Mouse (Mus musculus) lung, postnatal 25 days (tissue): Measurements from ENCODE around the gene AI467606.
A peak's percentile ranks its signal among the peaks of the same experiment; 100 is the strongest.
"Not testable (repeated sequence)": the region's sequence is repeated elsewhere in the genome, so short reads cannot be mapped to it uniquely, and the experiment has no call there.

Experiments used
- DNase-seq: peaks from one replicate; pipeline ENCODE4 v3.0.0; 2022; ENCODE audit warnings: low spot score

Gene AI467606

DNA sequence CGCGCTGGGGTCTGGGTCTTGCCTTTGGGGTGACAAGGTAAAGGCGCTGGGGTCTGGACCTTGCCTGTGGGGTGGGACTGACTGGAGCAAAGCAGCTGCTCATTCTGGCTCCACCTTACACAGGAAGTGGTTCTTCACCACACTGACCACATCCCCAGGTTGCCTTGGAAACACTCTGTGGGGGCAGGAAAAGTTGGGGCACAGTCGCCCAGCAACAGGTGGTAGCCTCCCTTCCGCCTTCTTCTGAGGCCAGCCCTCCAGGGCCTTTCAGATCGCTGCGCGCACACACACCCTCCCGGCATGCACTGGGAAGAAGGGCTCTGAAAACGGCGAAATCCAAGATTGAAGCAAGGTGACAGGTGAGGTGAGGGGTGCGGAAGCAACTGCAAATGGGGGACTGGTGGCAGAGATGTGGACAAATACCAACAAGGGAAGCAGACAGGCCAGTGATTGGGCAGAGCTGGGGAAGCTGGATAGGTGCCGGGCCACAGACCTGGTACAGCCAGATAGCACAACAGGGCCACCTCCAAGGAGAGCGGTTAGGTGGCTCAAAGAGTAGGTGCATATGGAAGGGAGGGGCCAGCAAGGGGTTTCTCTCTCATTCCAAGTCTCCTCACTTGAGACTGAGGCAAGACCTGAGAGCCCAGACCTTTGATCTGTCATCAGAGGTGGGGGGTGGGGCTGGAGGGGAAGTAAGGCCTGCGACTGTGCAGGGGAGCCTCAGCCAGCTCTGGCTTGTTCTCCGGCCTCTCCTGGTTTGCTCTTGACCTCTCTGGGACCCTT lies at the start of gene AI467606:
AI467606 (plus strand) TSS at position 246 of the 783 bp plus-strand sequence.
- DNase-seq: peak; percentile 92

DNA sequence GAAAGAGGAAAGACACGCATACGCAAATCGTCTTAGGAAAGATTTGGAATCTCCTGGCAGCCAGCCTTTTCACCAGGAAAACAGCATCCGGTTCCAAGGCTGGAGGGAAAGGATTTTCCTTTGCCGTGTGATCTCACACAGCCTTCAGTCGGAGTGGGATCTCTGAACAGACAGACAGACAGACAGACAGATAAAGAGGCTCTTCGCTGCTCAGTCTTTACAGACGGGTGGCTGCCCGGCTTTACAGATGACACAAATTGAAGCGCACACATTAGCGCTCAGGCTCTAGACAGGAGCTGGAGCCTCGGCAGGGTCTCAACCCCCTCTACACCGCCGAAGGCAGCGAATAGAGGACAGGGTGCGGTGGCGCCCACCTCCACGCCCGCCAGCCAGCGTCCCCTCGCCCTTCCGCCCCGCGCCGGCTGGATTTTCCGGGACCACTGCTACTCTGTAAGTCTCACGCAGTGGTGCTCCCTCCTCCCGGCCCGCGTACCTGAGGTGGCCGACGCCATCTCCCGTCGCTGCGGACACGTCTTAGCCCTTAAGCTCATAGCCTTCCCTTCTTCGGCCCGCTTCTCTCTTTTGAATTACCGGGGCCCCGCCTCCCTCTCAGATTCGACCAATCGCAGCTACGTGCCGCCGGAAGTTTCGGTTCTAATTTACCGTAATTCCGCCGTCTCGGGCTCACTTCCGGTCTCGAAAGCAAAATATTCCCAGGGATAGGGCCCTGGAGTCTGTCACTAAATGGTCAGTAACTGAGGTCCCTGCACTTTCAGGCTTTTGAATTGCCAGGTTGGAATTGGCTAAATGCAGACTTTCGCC lies 49.1 kb upstream of the AI467606 start, which contains the start of gene Kif22:
Kif22 (minus strand) TSS at position 621 of the 822 bp plus-strand sequence.
- DNase-seq: peak; percentile 92

DNA sequence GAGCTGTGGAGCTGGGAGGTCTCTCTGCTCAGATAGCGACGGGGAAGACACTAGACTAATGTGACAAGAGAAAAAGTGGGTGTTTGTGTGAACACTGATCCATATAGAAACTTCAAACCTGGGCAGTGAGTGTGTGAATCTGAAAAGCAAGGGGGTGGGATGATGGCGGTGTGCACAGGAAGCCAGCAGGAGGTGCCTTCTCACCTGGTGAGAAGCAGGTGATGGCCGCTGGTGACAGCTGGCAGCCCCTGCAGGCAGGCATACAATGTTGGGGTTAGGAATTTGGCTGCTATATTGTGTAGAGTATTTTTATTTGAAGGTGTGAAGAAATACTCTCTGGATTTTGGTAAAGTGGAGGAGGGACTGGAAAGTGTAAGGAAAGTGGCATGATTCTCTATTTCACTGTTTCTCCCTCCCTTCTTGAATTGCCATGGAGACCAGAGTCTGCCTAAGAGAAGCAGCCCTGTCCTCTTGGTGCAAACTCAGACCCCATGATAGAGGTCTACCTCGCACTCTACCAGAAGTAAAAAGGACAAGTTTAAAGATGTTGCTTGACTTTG lies 36.1 kb upstream of the AI467606 start:
- DNase-seq: no peak

DNA sequence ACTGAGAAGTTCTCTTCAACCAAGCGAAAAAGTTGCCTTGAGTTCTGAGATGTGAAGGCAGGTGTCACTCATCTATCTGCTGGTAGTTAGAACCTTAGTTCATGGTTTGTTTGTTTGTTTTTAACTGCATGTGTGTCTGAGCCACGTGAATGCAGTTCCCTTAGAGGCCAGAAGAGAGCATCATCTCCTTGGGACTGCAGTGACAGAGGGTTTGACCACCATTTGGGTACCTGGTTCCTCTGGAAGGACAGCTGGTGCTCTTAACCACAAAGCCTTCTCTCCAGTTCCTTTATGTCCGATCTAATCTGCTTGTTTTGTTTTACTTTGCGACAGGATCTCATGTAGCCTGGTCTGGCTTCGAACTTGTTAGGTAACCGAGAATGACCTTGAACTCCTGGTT lies 25.6 kb upstream of the AI467606 start:
- no peak for DNase-seq

DNA sequence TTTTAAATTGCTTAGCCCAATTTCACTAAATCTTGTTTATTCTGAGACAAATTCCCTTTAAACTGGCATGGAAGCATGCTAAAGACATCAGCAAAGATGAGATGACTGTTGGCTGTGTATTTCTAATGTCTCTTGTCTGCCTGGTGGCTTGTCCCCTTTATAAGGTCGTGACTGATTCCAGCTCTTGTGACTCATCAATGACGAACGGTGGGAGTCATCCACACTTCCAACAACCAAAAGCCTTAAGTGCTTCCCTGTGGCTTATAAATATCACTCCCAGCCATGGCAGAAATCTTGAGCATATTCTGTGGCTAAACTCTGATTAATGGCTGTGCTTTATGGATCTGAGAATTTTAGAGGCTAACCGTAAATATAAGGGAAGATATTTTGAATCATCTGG lies 24.8 kb upstream of the AI467606 start:
- DNase-seq: no peak

DNA sequence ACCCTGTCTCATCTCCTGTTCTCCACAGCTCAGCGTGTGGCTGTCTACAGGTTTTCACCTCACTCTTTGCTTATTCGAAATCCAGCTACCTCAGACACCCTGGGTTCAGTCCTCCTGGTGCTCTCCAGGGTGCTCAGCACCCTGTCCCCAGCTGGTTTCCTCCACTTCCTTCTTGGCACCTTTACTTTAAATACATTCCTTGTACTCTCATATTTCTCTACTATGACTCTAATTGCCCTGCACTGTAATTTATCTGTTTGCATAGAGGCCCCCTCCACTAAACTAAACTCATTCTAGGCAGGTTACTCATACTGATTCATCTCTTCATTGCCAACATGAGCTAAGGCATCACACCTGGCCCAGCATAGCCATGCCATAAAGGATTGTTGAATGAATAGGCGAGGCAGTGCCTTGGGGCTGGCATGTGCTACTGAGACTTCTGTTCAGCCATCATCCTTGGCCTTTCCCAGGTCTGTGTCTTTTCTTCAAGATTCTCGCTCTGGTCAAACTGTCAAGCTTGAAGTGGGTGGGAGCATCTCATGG lies 20.2 kb upstream of the AI467606 start:
- no peak for DNase-seq

DNA sequence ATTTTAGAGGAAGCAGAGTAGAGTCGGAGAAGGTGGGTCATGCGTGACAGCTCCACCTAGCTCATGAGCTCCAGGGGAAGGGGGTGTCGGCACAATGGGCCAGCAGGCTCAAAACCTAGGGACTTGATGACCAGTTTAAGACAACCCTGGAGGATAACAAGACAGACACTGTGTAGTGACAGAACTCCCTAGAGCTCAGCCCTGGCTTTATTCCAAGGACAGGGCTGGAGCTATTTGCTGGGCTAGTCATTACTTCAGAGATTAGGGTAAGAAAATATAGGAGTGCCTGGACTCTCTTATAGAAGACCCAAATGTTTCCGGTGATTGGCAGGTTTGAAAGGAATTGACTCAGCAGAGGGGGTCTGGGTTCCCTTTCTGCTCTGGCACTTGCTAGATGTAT lies 17.9 kb upstream of the AI467606 start:
- DNase-seq: no peak

DNA sequence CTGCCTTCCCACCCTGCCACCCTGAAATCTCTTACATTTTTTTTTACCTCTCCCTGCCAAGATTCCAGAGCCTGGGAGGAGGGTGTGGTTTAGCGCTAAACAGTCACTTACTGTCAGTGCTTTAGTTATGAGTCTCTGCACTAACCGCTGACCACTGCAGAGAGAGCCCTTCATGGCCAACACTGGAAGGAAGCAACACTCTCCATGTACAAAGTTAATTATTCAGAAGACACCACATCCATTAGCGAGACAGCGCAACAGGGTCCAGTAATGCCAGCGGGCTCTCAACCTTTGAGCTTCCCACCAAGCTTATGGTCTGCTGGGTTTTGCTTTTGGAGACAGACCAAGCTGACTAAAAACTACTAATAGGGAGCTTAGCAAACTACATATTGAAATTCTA lies 15.0 kb upstream of the AI467606 start:
- no peak for DNase-seq

DNA sequence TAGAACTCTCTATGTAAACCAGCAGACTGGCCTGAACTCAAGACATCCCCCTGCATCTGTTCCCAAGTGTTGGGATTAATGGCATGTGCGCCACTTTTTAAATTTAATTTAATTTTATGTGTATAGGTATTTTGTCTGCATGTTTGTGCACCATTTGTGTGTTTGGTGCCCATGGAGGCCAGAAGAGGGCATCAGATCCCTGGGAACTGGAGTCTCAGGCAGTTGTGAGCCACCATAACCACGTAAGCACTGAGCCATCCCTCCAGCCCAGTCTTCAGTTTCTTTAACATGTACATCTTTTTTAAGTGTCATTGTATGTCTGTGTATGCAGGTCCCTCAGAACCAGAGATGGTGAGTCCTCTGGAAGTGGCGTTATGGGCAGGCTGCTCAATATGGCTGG lies 13.5 kb upstream of the AI467606 start:
- peak; percentile 10 for DNase-seq

DNA sequence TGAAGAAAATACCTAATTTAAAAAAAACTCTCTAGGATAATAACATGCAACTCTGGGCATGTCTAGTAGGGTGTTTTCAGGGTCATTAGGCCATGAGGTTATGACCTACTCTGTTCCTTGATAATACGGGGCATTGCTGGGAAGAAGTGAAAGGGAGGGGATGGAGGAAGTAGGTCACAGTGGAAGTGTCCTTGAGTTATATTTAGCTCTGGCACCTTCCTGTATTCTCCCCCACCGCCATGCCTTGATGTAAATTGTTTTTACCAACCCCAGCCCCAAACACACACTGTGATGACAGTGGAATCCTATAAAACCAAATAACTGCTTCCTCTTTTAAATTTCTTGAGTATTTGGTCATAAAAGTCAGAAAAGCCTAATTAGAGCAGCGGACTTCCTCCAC lies 11.1 kb upstream of the AI467606 start:
- peak; percentile 14 for DNase-seq

DNA sequence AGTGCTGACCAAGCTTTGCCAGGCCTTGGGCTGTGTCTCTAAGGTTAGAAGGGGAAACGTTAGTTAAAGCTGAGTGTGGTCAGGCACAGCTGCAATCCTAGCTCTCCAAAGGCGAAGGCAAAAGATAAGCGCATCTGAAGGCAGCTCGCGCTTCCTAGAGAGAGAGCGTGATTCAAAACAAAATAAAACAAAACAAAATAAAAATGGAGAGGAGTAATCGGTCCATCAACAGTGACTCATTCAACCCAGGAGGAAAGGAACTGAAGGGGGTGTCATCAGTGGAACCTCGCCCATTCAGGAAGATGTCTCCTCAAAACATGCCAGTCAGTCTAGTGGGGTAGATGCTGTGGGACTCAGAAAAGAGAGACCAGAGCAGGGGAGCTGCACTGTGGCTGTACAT lies 8.9 kb upstream of the AI467606 start:
- no peak for DNase-seq

DNA sequence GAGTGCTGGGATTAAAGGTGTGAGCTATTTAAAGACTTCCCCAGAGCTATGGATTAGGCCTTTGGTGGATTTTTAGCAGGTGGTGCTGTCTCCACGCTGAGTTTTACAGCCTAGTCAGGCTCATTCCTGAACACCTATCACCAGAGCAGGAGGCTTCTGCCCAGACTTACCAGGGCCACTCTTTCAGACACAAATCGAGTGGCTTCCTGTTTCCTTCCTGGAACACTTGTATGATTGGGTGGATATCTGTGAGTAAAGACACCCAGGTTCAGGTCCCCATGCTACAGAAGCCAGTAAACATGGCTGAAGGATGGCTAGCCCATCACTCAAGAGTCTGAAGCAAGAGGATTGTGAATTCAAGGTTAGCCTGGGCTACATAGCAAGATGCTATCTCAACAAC lies 8.2 kb upstream of the AI467606 start:
- no peak for DNase-seq

DNA sequence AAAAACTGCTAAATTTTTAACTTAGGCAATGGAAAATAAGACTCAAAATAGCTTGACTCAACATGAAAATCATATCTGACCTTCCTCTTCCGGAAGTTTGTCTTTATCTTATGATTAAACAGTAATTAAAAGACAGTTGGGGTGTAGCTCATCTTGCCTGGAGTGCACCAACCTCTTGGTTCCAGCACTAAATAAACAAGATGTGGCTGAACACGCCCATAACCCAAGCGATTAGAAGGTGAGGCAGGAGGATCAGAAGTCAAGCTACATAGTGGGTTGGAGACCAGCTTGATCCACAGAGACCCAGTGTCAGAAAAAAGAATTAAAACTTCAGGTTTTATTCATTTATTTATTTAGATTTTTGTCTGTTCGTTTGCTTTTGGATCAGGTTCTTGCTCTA lies 7.5 kb upstream of the AI467606 start:
- DNase-seq: no peak

DNA sequence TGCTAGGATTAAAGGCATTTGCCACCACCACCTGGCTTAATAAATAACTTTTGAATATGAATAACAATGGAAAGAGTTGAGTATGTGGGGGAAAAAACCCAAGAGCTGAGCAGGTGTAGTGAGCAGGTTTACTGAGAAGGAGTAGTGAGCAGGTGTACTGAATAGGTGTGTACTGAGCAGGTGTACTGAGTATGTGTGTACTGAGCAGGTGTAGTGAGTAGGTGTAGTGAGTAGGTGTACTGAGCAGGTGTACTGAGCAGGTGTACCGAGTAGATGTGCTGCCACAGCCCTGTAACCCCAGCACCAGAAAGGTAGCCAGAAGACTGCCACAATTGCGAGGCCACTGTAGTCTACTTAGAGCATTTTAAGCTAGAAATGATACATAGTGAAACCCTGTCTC lies 6.4 kb upstream of the AI467606 start:
- DNase-seq: no peak

DNA sequence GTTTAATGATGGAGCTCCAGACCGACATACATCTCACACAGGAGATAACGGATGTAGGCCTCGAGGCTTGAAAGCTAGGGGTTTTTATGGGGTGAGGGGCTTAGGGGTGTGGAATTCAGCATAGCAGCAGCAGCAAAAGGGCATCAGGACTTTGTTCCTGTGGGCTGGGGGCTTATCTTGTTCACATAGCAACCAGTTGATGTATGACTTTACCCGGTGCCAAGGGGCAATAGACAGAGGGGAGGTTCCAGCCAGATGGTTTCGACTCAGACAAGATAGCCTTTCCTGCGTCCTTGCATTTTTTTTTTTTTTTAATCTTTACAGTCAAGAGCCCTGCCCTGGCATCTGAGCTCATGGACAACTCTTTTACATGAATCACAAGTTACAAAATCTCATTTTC lies 5.4 kb upstream of the AI467606 start:
- DNase-seq: not testable (repeated sequence)

DNA sequence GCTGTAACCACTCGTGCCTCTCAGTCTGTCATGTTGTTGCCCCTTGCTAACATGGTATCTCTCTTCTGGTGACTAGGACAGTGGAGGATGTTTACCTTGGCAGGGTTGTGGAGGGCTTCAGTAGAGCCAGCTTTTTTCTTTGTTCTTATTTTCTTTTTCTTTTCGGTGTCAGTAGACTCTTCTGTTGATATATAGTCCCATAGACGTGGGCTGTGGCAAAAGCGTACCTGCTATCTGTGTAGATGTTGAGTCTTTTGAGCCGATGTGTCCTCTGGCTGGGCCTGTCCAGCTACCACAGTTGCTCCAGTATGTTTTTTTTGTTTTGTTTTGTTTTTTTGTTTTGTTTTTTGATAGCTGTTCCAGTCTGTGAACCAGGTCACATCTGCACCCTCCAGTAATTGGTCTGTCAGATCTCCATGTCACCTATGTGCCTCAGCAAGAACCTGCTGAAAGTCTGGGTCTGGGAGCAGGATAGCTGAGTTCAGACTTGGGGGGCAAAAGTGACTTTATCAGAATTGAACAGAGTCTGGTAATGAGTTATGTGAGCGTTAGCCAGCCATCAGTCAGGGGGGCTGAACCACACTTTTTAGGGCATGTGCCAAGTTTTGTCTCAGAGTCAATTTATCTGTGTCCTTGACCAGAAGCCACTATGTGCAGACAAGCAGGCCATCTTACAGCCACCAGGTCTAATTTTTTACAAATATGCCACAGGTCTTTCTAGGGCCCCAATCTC lies 3.7 kb upstream of the AI467606 start, which contains the start of gene Zg16:
Zg16 (minus strand) TSS at position 51 of the 733 bp plus-strand sequence.
- not testable (repeated sequence) for DNase-seq

DNA sequence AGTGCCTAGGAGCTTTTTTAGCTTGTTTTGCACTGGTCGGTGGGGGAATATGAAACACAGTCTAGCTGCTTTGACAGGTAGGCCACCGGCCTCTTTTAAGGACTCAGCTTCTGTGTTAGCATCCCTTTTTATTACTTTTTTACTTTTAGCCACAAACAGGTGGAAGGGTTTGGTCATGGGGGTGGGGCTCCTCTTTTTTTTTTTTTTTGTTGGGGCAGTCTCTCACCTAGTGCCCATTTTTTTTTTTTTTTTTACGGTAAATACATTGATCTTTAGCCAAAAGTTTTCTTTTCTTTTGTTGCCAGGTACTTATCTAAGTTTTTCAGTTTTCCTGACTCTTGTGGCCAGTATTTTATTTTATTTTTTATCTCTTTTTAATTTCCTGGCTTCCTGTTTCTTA lies 3.1 kb upstream of the AI467606 start:
- no peak for DNase-seq

DNA sequence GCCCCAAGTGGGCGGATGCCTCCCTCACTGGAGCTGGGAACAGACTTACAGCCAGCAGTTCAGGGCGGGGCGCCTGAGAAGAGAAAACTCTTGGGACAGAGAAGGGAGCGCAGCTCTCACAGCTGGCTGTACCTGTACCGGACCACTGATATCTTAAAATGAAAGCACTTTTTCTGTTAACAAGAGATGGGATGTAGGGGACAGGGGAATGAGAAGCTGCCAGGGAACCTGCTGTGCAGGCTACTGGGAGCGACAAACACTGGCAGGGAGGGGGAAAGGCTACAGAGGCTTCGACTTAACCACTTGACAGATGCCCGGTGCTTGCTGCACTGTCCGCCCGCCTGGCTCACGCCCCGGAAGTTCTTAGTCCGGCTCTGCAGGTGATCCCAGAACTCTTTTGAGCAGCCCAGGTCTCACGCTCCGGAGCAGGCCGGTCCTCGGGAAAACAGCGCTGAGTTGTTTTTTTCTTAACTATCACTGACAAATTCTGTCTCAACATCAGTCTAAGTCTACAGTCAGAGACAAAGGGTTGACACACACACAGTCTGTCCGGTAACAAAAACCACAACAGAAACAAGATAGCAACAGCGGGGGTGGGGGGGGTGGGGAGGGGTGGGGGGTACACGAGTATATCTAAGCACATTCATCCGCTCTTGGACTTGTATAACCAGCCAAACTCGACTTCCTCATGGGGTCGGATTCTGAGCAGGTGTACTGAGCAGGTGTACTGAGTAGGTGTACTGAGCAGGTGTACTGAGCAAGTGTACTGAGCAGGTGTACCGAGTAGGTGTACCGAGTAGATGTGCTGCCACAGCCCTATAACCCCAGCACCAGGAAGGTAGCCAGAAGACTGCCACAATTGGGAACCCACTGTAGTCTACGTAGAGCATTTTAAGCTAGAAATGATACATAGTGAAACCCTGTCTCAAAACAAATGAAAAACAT lies 2.0 kb upstream of the AI467606 start:
- peak; percentile 38 for DNase-seq

DNA sequence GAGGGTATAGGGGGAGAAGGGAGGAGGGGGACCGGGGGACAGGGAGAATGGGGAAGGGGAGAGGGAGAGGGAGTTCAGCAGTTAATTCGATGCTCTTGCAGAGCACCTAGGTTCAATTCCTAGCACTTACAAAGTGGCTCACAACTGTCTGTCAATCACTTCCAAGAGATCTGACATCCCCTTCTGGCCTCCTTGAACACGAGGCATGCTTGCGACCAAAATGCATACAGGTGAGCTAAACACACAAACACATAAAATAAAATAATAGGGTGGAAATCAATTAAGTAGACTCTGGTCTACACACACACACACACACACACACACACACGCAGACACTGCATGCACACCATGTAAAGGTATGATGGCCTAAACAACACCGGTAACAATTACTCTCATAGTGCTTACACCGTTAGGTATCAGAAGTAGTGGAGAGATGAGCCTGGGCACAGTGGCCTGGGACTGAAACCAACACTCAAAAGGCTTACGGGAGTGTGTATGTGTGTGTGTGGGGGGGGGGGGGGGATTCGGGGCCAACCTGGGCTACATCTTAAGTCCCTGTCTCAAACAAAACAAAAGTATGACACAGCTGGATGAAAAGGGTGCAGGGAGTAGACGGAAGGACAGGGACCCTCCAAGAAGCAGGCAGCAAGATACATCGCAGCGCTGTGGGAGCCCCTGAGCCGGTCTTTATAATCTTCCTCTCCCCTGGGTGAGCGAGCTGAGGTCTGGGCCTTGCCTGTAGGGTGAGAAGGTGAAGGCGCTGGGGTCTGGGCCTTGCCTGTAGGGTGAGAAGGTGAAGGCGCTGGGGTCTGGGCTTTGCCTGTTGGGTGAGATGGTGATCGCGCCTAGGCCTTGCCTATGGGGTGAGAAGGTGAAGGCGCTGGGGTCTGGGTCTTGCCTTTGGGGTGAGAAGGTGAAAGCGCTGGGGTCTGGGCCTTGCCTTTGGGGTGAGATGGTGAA lies 725 bp upstream of the AI467606 start:
- no peak for DNase-seq

DNA sequence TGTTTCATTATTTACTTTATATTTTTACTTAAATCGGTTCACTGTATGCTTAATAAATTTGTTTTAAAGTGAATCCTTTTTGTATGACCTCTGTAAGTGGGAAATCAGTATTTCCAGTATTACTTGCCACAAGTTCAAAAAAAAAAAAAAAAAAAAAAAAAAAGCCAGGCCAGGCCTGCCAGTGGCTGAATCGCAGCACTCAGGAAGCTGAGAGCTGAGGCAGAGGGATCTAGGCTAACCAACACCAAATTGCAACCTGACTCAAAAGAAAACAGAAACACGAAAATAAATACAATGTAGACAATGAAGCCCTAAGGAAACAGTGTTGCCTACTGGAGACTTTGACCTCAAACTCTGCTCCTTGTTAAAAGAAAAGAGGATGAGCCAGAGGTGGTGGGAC lies 2.8 kb downstream of the AI467606 start:
- DNase-seq: no peak
